Mouse (Mus musculus) MEL (cell line): ENCODE data around the gene Gm11938.

Experiments
- CHD1 ChIP-seq: IDR thresholded peaks from 2 replicates; pipeline ENCODE4 v1.6.1; 2012; ENCODE audit warnings: low read depth, mild to moderate bottlenecking, inconsistent platforms, low read length, improper control_type of control experiment
- CHD2 ChIP-seq: IDR thresholded peaks from 2 replicates; pipeline ENCODE4 v1.6.1; 2011; ENCODE audit warnings: low read length, improper control_type of control experiment
- CTCF ChIP-seq, 3 experiments: IDR thresholded peaks in 2 of 3; conservative IDR thresholded peaks in 1 of 3; 2 replicates each; pipeline ENCODE4 v1.5.1; 2011 to 2012; ENCODE audit warnings: low read length in 3 of 3, low read depth in 2 of 3, mild to moderate bottlenecking in 2 of 3, improper control_type of control experiment in 1 of 3, inconsistent platforms in 1 of 3, mixed read lengths in 1 of 3, moderate library complexity in 1 of 3; ENCODE audit not compliant: control insufficient read depth in 1 of 3, insufficient read depth in 1 of 3, poor library complexity in 1 of 3, severe bottlenecking in 1 of 3
- E2F4 ChIP-seq: IDR thresholded peaks from 2 replicates; pipeline ENCODE4 v1.6.1; 2011; ENCODE audit warnings: low read depth, low read length, improper control_type of control experiment, borderline replicate concordance
- EP300 ChIP-seq, 2 experiments: IDR thresholded peaks; 2 replicates each; pipeline ENCODE4 v1.6.1; 2011; ENCODE audit warnings: improper control_type of control experiment in 2 of 2, low read length in 2 of 2, low read depth in 1 of 2, mild to moderate bottlenecking in 1 of 2
- GABPA ChIP-seq: IDR thresholded peaks from 2 replicates; pipeline ENCODE4 v1.6.1; 2012; ENCODE audit warnings: low read depth, mild to moderate bottlenecking, inconsistent platforms, low read length, improper control_type of control experiment, moderate library complexity
- MAFK ChIP-seq: IDR thresholded peaks from 2 replicates; pipeline ENCODE4 v1.6.1; 2011; ENCODE audit warnings: low read depth, mild to moderate bottlenecking, low read length, improper control_type of control experiment, borderline replicate concordance
- POLR2A ChIP-seq, 2 experiments: IDR thresholded peaks; 2 replicates each; pipeline ENCODE4 v1.6.1; 2011 to 2012; ENCODE audit warnings: low read length in 2 of 2, mild to moderate bottlenecking in 2 of 2, control low read depth in 1 of 2, improper control_type of control experiment in 1 of 2, low read depth in 1 of 2, moderate library complexity in 1 of 2; ENCODE audit not compliant: control insufficient read depth in 1 of 2, insufficient read depth in 1 of 2, poor library complexity in 1 of 2
- SIN3A ChIP-seq: IDR thresholded peaks from 2 replicates; pipeline ENCODE4 v1.6.1; 2012; ENCODE audit warnings: low read length, improper control_type of control experiment, inconsistent platforms
- USF2 ChIP-seq, 2 experiments: IDR thresholded peaks; 2 replicates each; pipeline ENCODE4 v1.6.1; 2011 to 2012; ENCODE audit warnings: improper control_type of control experiment in 2 of 2, low read length in 2 of 2, borderline replicate concordance in 1 of 2, inconsistent platforms in 1 of 2, low read depth in 1 of 2, mild to moderate bottlenecking in 1 of 2; ENCODE audit not compliant: insufficient read depth in 1 of 2
- ZC3H11A ChIP-seq: IDR thresholded peaks from 2 replicates; pipeline ENCODE4 v1.6.1; 2012; ENCODE audit warnings: low read depth, mild to moderate bottlenecking, inconsistent platforms, low read length, improper control_type of control experiment

- TF ChIP-seq USF2 (IDR thresholded peaks at IDR 0.05; ENCODE audit: borderline replicate concordance in 1 of 2, insufficient read depth in 1 of 2, low read depth in 1 of 2, low read length in 2 of 2) (no peak), CHD2 (no peak), CTCF (IDR thresholded peaks at IDR 0.05 in 2 of 3, conservative IDR thresholded peaks at IDR 0.05 in 1 of 3; ENCODE audit: control insufficient read depth in 1 of 3, insufficient read depth in 1 of 3, low read depth in 2 of 3, low read length in 3 of 3, poor library complexity in 1 of 3, severe bottlenecking in 1 of 3) (no peak), POLR2A (IDR thresholded peaks at IDR 0.05; ENCODE audit: control insufficient read depth in 1 of 2, insufficient read depth in 1 of 2, low read depth in 1 of 2, low read length in 2 of 2, poor library complexity in 1 of 2) (no peak), ZC3H11A (no peak), MAFK (no peak), GABPA (no peak), SIN3A (no peak), CHD1 (no peak), E2F4 (no peak), EP300 (IDR thresholded peaks at IDR 0.05; ENCODE audit: low read depth in 1 of 2, low read length in 2 of 2) (no peak)
These were observed 37.8 kb upstream of the Gm11938 start for GRCm38 (mm10) chr11:99640926-99641325.
